Mouse (Mus musculus) ZHBTc4 (cell line): ENCODE results near the gene Rgl2.

ENCODE experiments used
- DNase-seq: peaks from one replicate; pipeline ENCODE4 v3.0.0-alpha.2; 2011; ENCODE audit warnings: low read depth, low spot score

Rgl2 gene

GRCm38 (mm10) chr17:33908331-33909076 lies 20.8 kb upstream of the Rgl2 start:
- no peak for DNase-seq

GRCm38 (mm10) chr17:33909077-33909868 lies 20.1 kb upstream of the Rgl2 start, which contains the start of gene Daxx:
TSS of gene Daxx (plus strand) at chr17:33909414.
- DNase-seq, result peak; percentile 100

- DNase-seq, result peak; percentile 53
Measured at GRCm38 (mm10) chr17:33909869-33910250, 19.5 kb upstream of the Rgl2 start.

GRCm38 (mm10) chr17:33910346-33911051 lies 18.8 kb upstream of the Rgl2 start:
- DNase-seq, result peak; percentile 53

GRCm38 (mm10) chr17:33911052-33911812 lies 18.1 kb upstream of the Rgl2 start:
- DNase-seq, result no peak

GRCm38 (mm10) chr17:33911813-33912414 lies 17.4 kb upstream of the Rgl2 start:
- DNase-seq, result peak; percentile 75

- DNase-seq, result no peak
Measured at GRCm38 (mm10) chr17:33913264-33913663, 16.1 kb upstream of the Rgl2 start.

GRCm38 (mm10) chr17:33913905-33914304 lies 15.4 kb upstream of the Rgl2 start:
- DNase-seq, result no peak

GRCm38 (mm10) chr17:33914969-33915391 lies 14.4 kb upstream of the Rgl2 start:
- peak; percentile 83 for DNase-seq

- DNase-seq, result peak; percentile 100
Measured at GRCm38 (mm10) chr17:33915671-33916250, 13.6 kb upstream of the Rgl2 start, which contains the start of the genes Tapbp and Zbtb22. TSS of gene Tapbp (plus strand) at chr17:33915899. TSS of gene Zbtb22 (plus strand) at chr17:33915904.

GRCm38 (mm10) chr17:33916294-33916693 lies 13.0 kb upstream of the Rgl2 start:
- DNase-seq, result no peak

GRCm38 (mm10) chr17:33916847-33917655 lies 12.3 kb upstream of the Rgl2 start:
- no peak for DNase-seq

- DNase-seq, result no peak
Measured at GRCm38 (mm10) chr17:33917656-33918292, 11.6 kb upstream of the Rgl2 start.

- DNase-seq, result peak; percentile 56
Measured at GRCm38 (mm10) chr17:33918293-33919203, 10.8 kb upstream of the Rgl2 start.

- DNase-seq, result peak; percentile 84
Measured at GRCm38 (mm10) chr17:33919351-33920281, 9.7 kb upstream of the Rgl2 start.

GRCm38 (mm10) chr17:33920282-33921097 lies 8.9 kb upstream of the Rgl2 start:
- DNase-seq, result peak; percentile 91
